Mouse (Mus musculus) forebrain, embryonic 15.5 days (tissue): ENCODE data around the gene Ap2m1. TPM values are rescaled to one million over a fixed set of nuclear protein-coding genes. Genes with fewer than 3 reads are reported as not detected.

Source experiments
- ATAC-seq: fragments of 200-750 bp; cut with Nextera tagmentation; replicated peaks from 2 replicates; pipeline ENCODE4 v1.8.0; 2017; ENCODE audit warnings: mild to moderate bottlenecking, moderate TSS enrichment, moderate library complexity
- H3K27ac ChIP-seq: fragments of 300-500 bp; sonication (generic); replicated peaks from 2 replicates; pipeline ENCODE4 v1.5.1; 2015; ENCODE audit warnings: mild to moderate bottlenecking, inconsistent platforms
- H3K27me3 ChIP-seq: fragments of 300-500 bp; sonication (generic); 2 replicates; pipeline ENCODE4 v1.6.1; 2015; ENCODE audit warnings: inconsistent platforms
- H3K36me3 ChIP-seq: fragments of 300-500 bp; sonication (generic); 2 replicates; pipeline ENCODE4 v1.6.1; 2015; ENCODE audit warnings: mild to moderate bottlenecking, inconsistent platforms
- H3K4me1 ChIP-seq: fragments of 300-500 bp; sonication (generic); 2 replicates; pipeline ENCODE4 v1.6.1; 2015; ENCODE audit warnings: inconsistent platforms
- H3K4me2 ChIP-seq: fragments of 300-500 bp; sonication (generic); replicated peaks from 2 replicates; pipeline ENCODE4 v1.6.1; 2015; ENCODE audit warnings: mild to moderate bottlenecking, inconsistent platforms
- H3K4me3 ChIP-seq: fragments of 300-500 bp; sonication (generic); 2 replicates; pipeline ENCODE4 v1.5.1; 2015; ENCODE audit warnings: mild to moderate bottlenecking, inconsistent platforms
- H3K9ac ChIP-seq: fragments of 300-500 bp; sonication (generic); replicated peaks from 2 replicates; pipeline ENCODE4 v1.6.1; 2015; ENCODE audit warnings: mild to moderate bottlenecking, inconsistent platforms
- H3K9me3 ChIP-seq: fragments of 300-500 bp; sonication (generic); 2 replicates; pipeline ENCODE4 v1.6.1; 2016; ENCODE audit warnings: inconsistent platforms
- WGBS: fragments of 180-500 bp; shearing (Covaris S2); methylation state at CpG from one replicate; pipeline ENCODE4 v1.1.7; 2015; ENCODE audit warnings: mixed read lengths; 5-methylcytosine and 5-hydroxymethylcytosine counted together
- polyA plus RNA-seq: library from polyadenylated mRNA; unstranded; fragments of >200 nt; fragmentation: Nextera tagmentation; extraction: Ambion mirVana; gene quantifications from 2 replicates; pipeline ENCODE4 v1.2.1, GENCODE M21; 2015

Gene Ap2m1
- polyA plus RNA-seq, 1 experiment from 2014 or later, result 1,145 TPM

- H3K9me3 ChIP-seq, result no peaks in the 10 kb centered on the region
- H3K9ac ChIP-seq, result no peak overlapping the region
- no peak for ATAC-seq
- peaks cover 79% of the 10 kb centered on the region for H3K36me3 ChIP-seq
- H3K27ac ChIP-seq, result no peak overlapping the region
- H3K4me2 ChIP-seq, result no peak overlapping the region
- H3K4me1 ChIP-seq, result no peaks in the 10 kb centered on the region
- H3K27me3 ChIP-seq, result no peaks in the 10 kb centered on the region
- no peak overlapping the region for H3K4me3 ChIP-seq
- 90% methylated on average over 7 of the region's 7 CpGs for WGBS
Measured at GRCm38 (mm10) chr16:20557381-20557780, 22.1 kb downstream of the Ap2m1 start.

- Histone ChIP-seq H3K4me3 (no peak overlapping the region), H3K36me3 (peaks cover 29% of the 10 kb centered on the region), H3K4me2 (no peak overlapping the region), H3K27ac (no peak overlapping the region), H3K27me3 (no peaks in the 10 kb centered on the region), H3K4me1 (no peaks in the 10 kb centered on the region), H3K9me3 (no peaks in the 10 kb centered on the region), H3K9ac (no peak overlapping the region)
- ATAC-seq, result no peak
- WGBS, result 56% methylated on average over 1 of the region's 1 CpGs
Measured at GRCm38 (mm10) chr16:20565075-20565474, 29.8 kb downstream of the Ap2m1 start.

- ATAC-seq, result peak; percentile 73
- H3K36me3 ChIP-seq, result no peaks in the 10 kb centered on the region
- no peaks in the 10 kb centered on the region for H3K9me3 ChIP-seq
- 1% methylated on average over 24 of the region's 24 CpGs for WGBS
- peak within 1 kb of the TSS; percentile 98 for H3K4me2 ChIP-seq
- no peak within 1 kb of the TSS; the same call in 1 of the 2 replicates for H3K27ac ChIP-seq
- peaks cover 51% of the 10 kb centered on the region for H3K27me3 ChIP-seq
- peaks cover 23% of the 10 kb centered on the region for H3K4me1 ChIP-seq
- peak within 1 kb of the TSS; percentile 61 for H3K4me3 ChIP-seq
- peak within 1 kb of the TSS; percentile 57 for H3K9ac ChIP-seq
Measured at GRCm38 (mm10) chr16:20589366-20589938, 54.2 kb downstream of the Ap2m1 start, which contains the start of gene Vwa5b2. Vwa5b2 (plus strand) TSS chr16:20589471.

- no peak overlapping the region for H3K27ac ChIP-seq
- no peaks in the 10 kb centered on the region for H3K9me3 ChIP-seq
- ATAC-seq, result peak; percentile 87
- peak overlapping the region; percentile 98 for H3K4me2 ChIP-seq
- peaks cover 51% of the 10 kb centered on the region for H3K27me3 ChIP-seq
- H3K9ac ChIP-seq, result peak overlapping the region; percentile 57
- H3K36me3 ChIP-seq, result no peaks in the 10 kb centered on the region
- peak overlapping the region; percentile 61 for H3K4me3 ChIP-seq
- WGBS, result under 1% methylated on average over 39 of the region's 39 CpGs
- H3K4me1 ChIP-seq, result peaks cover 23% of the 10 kb centered on the region
Measured at GRCm38 (mm10) chr16:20589939-20590679, 54.8 kb downstream of the Ap2m1 start.

- Histone ChIP-seq H3K9me3 (no peaks in the 10 kb centered on the region), H3K27ac (no peak overlapping the region), H3K4me3 (peak overlapping the region; percentile 61), H3K27me3 (peaks cover 51% of the 10 kb centered on the region), H3K36me3 (no peaks in the 10 kb centered on the region), H3K9ac (no peak overlapping the region), H3K4me2 (peak overlapping the region; percentile 98), H3K4me1 (peaks cover 23% of the 10 kb centered on the region)
- ATAC-seq, result 0 out of 2 replicates have a peak, but pooled peaks have one; percentile 3
- 2% methylated on average over 17 of the region's 17 CpGs for WGBS
Measured at GRCm38 (mm10) chr16:20590680-20591038, 55.4 kb downstream of the Ap2m1 start.

- ATAC-seq, result 0 out of 2 replicates have a peak, but pooled peaks have one; percentile 9
- Histone ChIP-seq H3K4me1 (peaks cover 23% of the 10 kb centered on the region), H3K9me3 (no peaks in the 10 kb centered on the region), H3K27me3 (peaks cover 56% of the 10 kb centered on the region), H3K27ac (no peak overlapping the region), H3K36me3 (no peaks in the 10 kb centered on the region), H3K9ac (no peak overlapping the region), H3K4me2 (peak overlapping the region; percentile 98), H3K4me3 (peak overlapping the region; percentile 14)
- 3% methylated on average over 44 of the region's 48 CpGs for WGBS
Measured at GRCm38 (mm10) chr16:20591076-20591705, 55.9 kb downstream of the Ap2m1 start.

Other genes starting within 250 kb of the Ap2m1 start
- gene Parl, start 233.1 kb upstream of the Ap2m1 start, polyA plus RNA-seq, result 78.9 and 89.7 TPM in 2 replicates
- not detected in 2 replicates for gene Cyp2ab1, start 210.1 kb upstream of the Ap2m1 start, polyA plus RNA-seq
- gene Abcc5, start 109.1 kb upstream of the Ap2m1 start, polyA plus RNA-seq, result 143 and 144 TPM in 2 replicates
- gene Eif2b5, start 36.7 kb upstream of the Ap2m1 start, polyA plus RNA-seq, result 96.8 and 98.9 TPM in 2 replicates
- 33.3 and 33.7 TPM in 2 replicates for gene Dvl3, start 18.5 kb upstream of the Ap2m1 start, polyA plus RNA-seq
- 74.0 and 74.5 TPM in 2 replicates for gene Abcf3, start 13.1 kb downstream of the Ap2m1 start, polyA plus RNA-seq
- gene Vwa5b2, start 54.0 kb downstream of the Ap2m1 start, polyA plus RNA-seq, result 4.3 and 5.3 TPM in 2 replicates
- 16.3 and 18.9 TPM in 2 replicates for gene Eef1akmt4, start 76.1 kb downstream of the Ap2m1 start, polyA plus RNA-seq
- not detected in 2 replicates for gene Gm49333, start 76.1 kb downstream of the Ap2m1 start, polyA plus RNA-seq
- gene Alg3, start 76.3 kb downstream of the Ap2m1 start, polyA plus RNA-seq, result 30.5 and 34.0 TPM in 2 replicates
- gene Camk2n2, start 85.8 kb downstream of the Ap2m1 start, polyA plus RNA-seq, result 19.2 and 20.9 TPM in 2 replicates
- 11.9 and 12.7 TPM in 2 replicates for gene Ece2, start 94.3 kb downstream of the Ap2m1 start, polyA plus RNA-seq
- gene Psmd2, start 116.2 kb downstream of the Ap2m1 start, polyA plus RNA-seq, result 379 and 388 TPM in 2 replicates
- gene Eif4g1, start 132.8 kb downstream of the Ap2m1 start, polyA plus RNA-seq, result 137 and 140 TPM in 2 replicates
- gene Fam131a, start 157.8 kb downstream of the Ap2m1 start, polyA plus RNA-seq, result 51.8 and 54.4 TPM in 2 replicates
- gene Polr2h, start 182.2 kb downstream of the Ap2m1 start, polyA plus RNA-seq, result 86.4 and 96.1 TPM in 2 replicates
- 19.2 and 19.8 TPM in 2 replicates for gene Clcn2, start 182.3 kb downstream of the Ap2m1 start, polyA plus RNA-seq
- 3.5 and 3.7 TPM in 2 replicates for gene Chrd, start 197.6 kb downstream of the Ap2m1 start, polyA plus RNA-seq
- 0.80 and 0.91 TPM in 2 replicates for gene Thpo, start 199.0 kb downstream of the Ap2m1 start, polyA plus RNA-seq